Mouse (Mus musculus): ENCODE measurements around the gene Wdr1. TPM values are rescaled to one million over a fixed set of nuclear protein-coding genes. Genes with fewer than 3 reads are reported as not detected.
A peak's percentile ranks its signal among the peaks of the same experiment; 100 is the strongest.
"Not testable (repeated sequence)": the region's sequence is repeated elsewhere in the genome, so short reads cannot be mapped to it uniquely, and the experiment has no call there.

Wdr1 gene
- polyA plus RNA-seq, 1 experiment from 2014 or later = 149 TPM

GRCm38 (mm10) chr5:38488673-38489615, 74.1 kb downstream of the Wdr1 start:
- 83% methylated on average over 20 of the region's 20 CpGs for WGBS
- no peak overlapping the region for H3K4me3 ChIP-seq
- no peak overlapping the region for H3K27ac ChIP-seq
- H3K4me1 ChIP-seq (replicated peaks) = no peaks in the 10 kb centered on the region
- no peak overlapping the region for H3K4me2 ChIP-seq
- H3K9ac ChIP-seq = no peak overlapping the region
- no peak for ATAC-seq (ENCODE audit: low FRiP score)
- no peaks in the 10 kb centered on the region for H3K36me3 ChIP-seq
- H3K9me3 ChIP-seq = no peaks in the 10 kb centered on the region
- H3K27me3 ChIP-seq = no peaks in the 10 kb centered on the region

GRCm38 (mm10) chr5:38488026-38488425, 75.0 kb downstream of the Wdr1 start:
- Histone ChIP-seq H3K4me2 (no peak overlapping the region), H3K9ac (no peak overlapping the region), H3K27ac (no peak overlapping the region), H3K36me3 (no peaks in the 10 kb centered on the region), H3K27me3 (no peaks in the 10 kb centered on the region), H3K9me3 (no peaks in the 10 kb centered on the region), H3K4me1 (replicated peaks) (no peaks in the 10 kb centered on the region), H3K4me3 (no peak overlapping the region)
- ATAC-seq (ENCODE audit: low FRiP score) = no peak
- WGBS = 60% methylated on average over 6 of the region's 6 CpGs

- Histone ChIP-seq H3K4me3 (no peak overlapping the region), H3K36me3 (no peaks in the 10 kb centered on the region), H3K4me1 (replicated peaks) (no peaks in the 10 kb centered on the region), H3K9me3 (no peaks in the 10 kb centered on the region), H3K4me2 (no peak overlapping the region), H3K27me3 (no peaks in the 10 kb centered on the region), H3K9ac (no peak overlapping the region), H3K27ac (no peak overlapping the region)
- no peak for ATAC-seq (ENCODE audit: low FRiP score)
- 88% methylated on average over 4 of the region's 4 CpGs for WGBS
Measured at GRCm38 (mm10) chr5:38487247-38487646, 75.8 kb downstream of the Wdr1 start.

- Histone ChIP-seq H3K4me2 (no peak overlapping the region), H3K9ac (no peak overlapping the region), H3K27ac (no peak overlapping the region), H3K27me3 (peaks cover 4% of the 10 kb centered on the region; the same call in 1 of the 2 replicates), H3K9me3 (no peaks in the 10 kb centered on the region), H3K36me3 (no peaks in the 10 kb centered on the region), H3K4me3 (no peak overlapping the region), H3K4me1 (replicated peaks) (peaks cover 3% of the 10 kb centered on the region; the same call in 1 of the 2 replicates)
- WGBS = 79% methylated on average over 4 of the region's 4 CpGs
- no peak for ATAC-seq (ENCODE audit: low FRiP score)
Measured at GRCm38 (mm10) chr5:38485946-38486345, 77.1 kb downstream of the Wdr1 start.

- ATAC-seq (ENCODE audit: low FRiP score) = no peak
- Histone ChIP-seq H3K9ac (no peak overlapping the region), H3K4me1 (replicated peaks) (peaks cover 19% of the 10 kb centered on the region), H3K27me3 (peaks cover 4% of the 10 kb centered on the region; the same call in 1 of the 2 replicates), H3K36me3 (no peaks in the 10 kb centered on the region), H3K4me2 (no peak overlapping the region), H3K27ac (no peak overlapping the region), H3K9me3 (no peaks in the 10 kb centered on the region), H3K4me3 (no peak overlapping the region)
- WGBS = 78% methylated on average over 7 of the region's 7 CpGs
Measured at GRCm38 (mm10) chr5:38483518-38484110, 79.4 kb downstream of the Wdr1 start.

GRCm38 (mm10) chr5:38480822-38481707, 82.0 kb downstream of the Wdr1 start:
- H3K4me2 ChIP-seq = peak overlapping the region; percentile 47
- no peak overlapping the region for H3K27ac ChIP-seq
- no peak overlapping the region for H3K4me3 ChIP-seq
- 75% methylated on average over 10 of the region's 10 CpGs for WGBS
- no peaks in the 10 kb centered on the region for H3K9me3 ChIP-seq
- H3K4me1 ChIP-seq (replicated peaks) = peaks cover 19% of the 10 kb centered on the region
- no peak overlapping the region for H3K9ac ChIP-seq
- 0 out of 2 replicates have a peak, but pooled peaks have one; percentile 4 for ATAC-seq (ENCODE audit: low FRiP score)
- peaks cover 4% of the 10 kb centered on the region; the same call in 1 of the 2 replicates for H3K27me3 ChIP-seq
- no peaks in the 10 kb centered on the region for H3K36me3 ChIP-seq

- H3K4me3 ChIP-seq = peak overlapping the region; percentile 23
- H3K9me3 ChIP-seq = no peaks in the 10 kb centered on the region
- peak overlapping the region; percentile 47 for H3K4me2 ChIP-seq
- peak overlapping the region; percentile 44 for H3K27ac ChIP-seq
- peak; percentile 71 for ATAC-seq (ENCODE audit: low FRiP score)
- 0 out of 2 replicates have a peak overlapping the region, but pooled peaks have one; percentile 43 for H3K9ac ChIP-seq
- no peaks in the 10 kb centered on the region for H3K36me3 ChIP-seq
- 6% methylated on average over 22 of the region's 22 CpGs for WGBS
- peaks cover 4% of the 10 kb centered on the region; the same call in 1 of the 2 replicates for H3K27me3 ChIP-seq
- H3K4me1 ChIP-seq (replicated peaks) = peaks cover 19% of the 10 kb centered on the region
Measured at GRCm38 (mm10) chr5:38479908-38480725, 82.9 kb downstream of the Wdr1 start.

- not testable (repeated sequence) for H3K9ac ChIP-seq, H3K36me3 ChIP-seq, H3K9me3 ChIP-seq, H3K27me3 ChIP-seq
- Histone ChIP-seq H3K4me1 (replicated peaks) (peaks cover 19% of the 10 kb centered on the region), H3K4me2 (peak overlapping the region; percentile 47), H3K27ac (peak overlapping the region; percentile 44; the same call in 1 of the 2 replicates), H3K4me3 (peak overlapping the region; percentile 23; the same call in 1 of the 2 replicates)
- ATAC-seq (ENCODE audit: low FRiP score) = peak; percentile 46; the same call in 1 of the 2 replicates
Measured at GRCm38 (mm10) chr5:38479545-38479907, 83.5 kb downstream of the Wdr1 start.

GRCm38 (mm10) chr5:38479027-38479426, 84.0 kb downstream of the Wdr1 start:
- no peak overlapping the region for H3K4me3 ChIP-seq
- WGBS = 44% methylated on average over 4 of the region's 4 CpGs
- peaks cover 19% of the 10 kb centered on the region for H3K4me1 ChIP-seq (replicated peaks)
- peak overlapping the region; percentile 19; the same call in 1 of the 2 replicates for H3K4me2 ChIP-seq
- H3K27ac ChIP-seq = no peak overlapping the region
- no peak overlapping the region for H3K9ac ChIP-seq
- ATAC-seq (ENCODE audit: low FRiP score) = 0 out of 2 replicates have a peak, but pooled peaks have one; percentile 10
- H3K36me3 ChIP-seq = no peaks in the 10 kb centered on the region
- H3K27me3 ChIP-seq = peaks cover 4% of the 10 kb centered on the region; the same call in 1 of the 2 replicates
- H3K9me3 ChIP-seq = no peaks in the 10 kb centered on the region

GRCm38 (mm10) chr5:38477731-38478445, 85.1 kb downstream of the Wdr1 start:
- 88% methylated on average over 7 of the region's 7 CpGs for WGBS
- peaks cover 19% of the 10 kb centered on the region for H3K4me1 ChIP-seq (replicated peaks)
- ATAC-seq (ENCODE audit: low FRiP score) = no peak
- H3K4me2 ChIP-seq = no peak overlapping the region
- H3K36me3 ChIP-seq = no peaks in the 10 kb centered on the region
- no peaks in the 10 kb centered on the region for H3K9me3 ChIP-seq
- H3K4me3 ChIP-seq = no peak overlapping the region
- H3K27me3 ChIP-seq = peaks cover 4% of the 10 kb centered on the region; the same call in 1 of the 2 replicates
- H3K27ac ChIP-seq = no peak overlapping the region
- H3K9ac ChIP-seq = no peak overlapping the region
